Mouse (Mus musculus): Measurements from ENCODE around the gene Hoxa11. TPM values are rescaled to one million over a fixed set of nuclear protein-coding genes. Genes with fewer than 3 reads are reported as not detected.
A peak's percentile ranks its signal among the peaks of the same experiment; 100 is the strongest.

The Hoxa11 gene
- polyA plus RNA-seq, 1 experiment from 2014 or later = 27.9 TPM

DNA sequence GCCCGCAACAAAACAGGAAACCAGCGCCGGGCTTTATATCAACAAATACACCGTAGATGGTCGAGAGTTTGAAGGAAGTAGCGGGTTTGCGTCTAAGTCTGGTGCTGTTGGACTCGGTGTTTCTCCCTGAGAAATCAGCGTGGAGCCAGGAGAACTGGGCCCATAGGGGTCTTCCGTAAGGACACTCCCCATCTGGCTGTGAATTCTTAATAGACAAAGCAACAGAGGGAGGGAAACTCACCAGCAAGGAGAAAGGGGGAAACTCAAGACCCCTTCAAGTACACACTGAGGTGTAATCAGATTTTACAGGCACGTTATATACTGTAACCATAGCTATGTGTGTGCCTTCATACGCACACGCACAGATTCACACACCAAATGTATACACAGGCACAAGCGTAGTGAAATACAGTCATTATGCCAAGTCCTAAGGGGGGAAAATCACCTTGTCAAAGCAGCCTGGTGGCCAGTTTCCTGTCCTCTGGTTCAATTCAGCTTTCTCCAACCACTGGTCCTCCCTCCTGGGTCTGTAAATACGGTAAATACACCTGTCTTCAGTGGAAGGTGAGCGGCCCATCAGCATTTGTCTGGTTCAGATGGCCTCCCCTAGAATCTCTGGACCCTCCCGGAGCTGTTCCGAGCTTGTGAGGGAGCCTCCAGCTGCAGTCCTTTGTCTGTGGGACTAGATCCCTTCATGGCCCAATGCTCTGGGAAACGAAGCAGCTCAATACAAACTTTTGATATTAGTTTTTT lies 20.5 kb upstream of the Hoxa11 start:
- no peak overlapping the region for H3K27ac ChIP-seq (ENCODE audit: low read length)
- WGBS = 2% methylated on average over 19 of the region's 19 CpGs

DNA sequence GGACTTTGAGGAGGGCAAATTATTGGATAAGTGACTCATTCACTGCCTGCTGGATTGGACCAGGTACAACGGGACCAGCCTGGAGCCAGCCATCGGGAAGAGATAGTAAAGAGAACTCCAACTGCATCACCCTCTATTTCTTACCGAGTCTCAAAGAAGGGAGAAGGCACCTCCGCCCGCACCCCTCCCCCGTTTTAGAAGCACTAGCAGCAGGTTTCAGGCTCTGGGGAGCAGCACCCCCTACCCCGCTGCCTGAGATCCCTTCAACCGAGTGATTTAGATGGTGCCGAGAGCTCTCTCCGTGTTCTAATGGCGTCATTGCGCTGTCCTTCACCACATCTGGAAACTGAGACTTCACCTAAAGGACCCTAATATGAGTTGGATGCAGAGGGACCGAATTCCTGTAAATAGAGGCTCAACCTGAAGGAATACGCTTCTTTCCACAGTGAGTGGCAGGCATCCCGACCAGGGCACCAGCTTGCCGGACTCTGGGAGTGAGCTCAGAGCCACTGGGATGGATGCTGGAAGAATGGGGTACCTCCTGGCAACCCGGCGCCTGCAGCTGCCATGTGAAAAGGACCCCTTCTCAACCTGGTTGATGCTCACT lies 19.8 kb upstream of the Hoxa11 start:
- no peak for ATAC-seq (ENCODE audit: low FRiP score, low TSS enrichment)
- 2% methylated on average over 18 of the region's 18 CpGs for WGBS
- peaks cover 6% of the 10 kb centered on the region; the same call in 1 of the 2 replicates for H3K4me1 ChIP-seq (ENCODE audit: insufficient read depth, low read length)
- H3K27me3 ChIP-seq (ENCODE audit: insufficient read depth, low read length) = peaks cover 92% of the 10 kb centered on the region
- no peaks in the 10 kb centered on the region for H3K9me3 ChIP-seq (ENCODE audit: low read length)
- no peaks in the 10 kb centered on the region for H3K36me3 ChIP-seq (ENCODE audit: insufficient read depth, low read length)
- no peak overlapping the region for H3K9ac ChIP-seq (replicated peaks; ENCODE audit: low read length)
- H3K4me3 ChIP-seq (ENCODE audit: low read length) = no peak overlapping the region
- H3K27ac ChIP-seq (ENCODE audit: low read length) = no peak overlapping the region
- no peak overlapping the region for H3K4me2 ChIP-seq (replicated peaks; ENCODE audit: low read depth, low read length)

More for the DNA sequence above, 20.5 kb upstream of the Hoxa11 start:
- Histone ChIP-seq H3K36me3 (ENCODE audit: insufficient read depth, low read length) (no peaks in the 10 kb centered on the region), H3K4me2 (replicated peaks; ENCODE audit: low read depth, low read length) (no peak overlapping the region), H3K4me3 (ENCODE audit: low read length) (no peak overlapping the region), H3K9ac (replicated peaks; ENCODE audit: low read length) (no peak overlapping the region), H3K27me3 (ENCODE audit: insufficient read depth, low read length) (peaks cover 93% of the 10 kb centered on the region), H3K9me3 (ENCODE audit: low read length) (no peaks in the 10 kb centered on the region), H3K4me1 (ENCODE audit: insufficient read depth, low read length) (0 out of 2 replicates have a peak, but pooled peaks cover 6% of the 10 kb centered on the region)
- no peak for ATAC-seq (ENCODE audit: low FRiP score, low TSS enrichment)

DNA sequence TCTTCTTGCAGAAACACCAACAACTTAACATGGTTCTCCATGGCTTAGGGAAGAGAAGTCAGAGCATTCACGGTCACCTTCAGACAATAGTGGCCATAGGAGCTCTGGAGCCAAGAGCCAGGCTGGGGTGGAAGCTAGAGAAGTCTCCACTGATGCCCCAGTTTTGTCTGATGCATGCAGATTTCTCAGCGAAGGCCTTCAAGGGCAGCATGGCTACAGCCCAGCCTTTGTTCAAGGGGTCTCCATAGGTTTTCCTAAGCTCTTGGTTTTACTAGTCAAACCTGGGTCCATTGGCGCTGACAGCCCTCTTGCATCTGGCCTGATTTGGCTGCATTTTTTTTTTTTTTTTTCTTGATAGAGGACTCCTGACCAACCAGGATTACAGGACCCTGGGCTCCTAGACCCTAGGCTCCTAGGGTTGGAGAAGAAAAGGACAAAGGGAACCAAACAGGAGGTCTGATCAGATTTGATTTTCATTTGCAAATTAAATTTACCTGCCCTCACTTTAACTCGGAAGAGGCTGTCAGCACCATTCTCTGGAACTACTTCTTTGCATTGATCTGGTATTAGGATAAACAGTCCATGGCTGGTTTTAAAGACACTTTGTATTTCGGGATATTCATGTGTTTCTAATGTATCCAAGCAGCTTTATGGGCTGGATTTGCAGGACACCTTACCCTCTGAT lies 18.6 kb upstream of the Hoxa11 start:
- Histone ChIP-seq H3K9ac (replicated peaks; ENCODE audit: low read length) (no peak overlapping the region), H3K36me3 (ENCODE audit: insufficient read depth, low read length) (no peaks in the 10 kb centered on the region), H3K27me3 (ENCODE audit: insufficient read depth, low read length) (peaks cover 89% of the 10 kb centered on the region), H3K27ac (ENCODE audit: low read length) (no peak overlapping the region), H3K4me1 (ENCODE audit: insufficient read depth, low read length) (peaks cover 13% of the 10 kb centered on the region; the same call in 1 of the 2 replicates), H3K4me3 (ENCODE audit: low read length) (no peak overlapping the region), H3K9me3 (ENCODE audit: low read length) (no peaks in the 10 kb centered on the region), H3K4me2 (replicated peaks; ENCODE audit: low read depth, low read length) (no peak overlapping the region)
- WGBS = 7% methylated on average over 5 of the region's 5 CpGs
- no peak for ATAC-seq (ENCODE audit: low FRiP score, low TSS enrichment)

DNA sequence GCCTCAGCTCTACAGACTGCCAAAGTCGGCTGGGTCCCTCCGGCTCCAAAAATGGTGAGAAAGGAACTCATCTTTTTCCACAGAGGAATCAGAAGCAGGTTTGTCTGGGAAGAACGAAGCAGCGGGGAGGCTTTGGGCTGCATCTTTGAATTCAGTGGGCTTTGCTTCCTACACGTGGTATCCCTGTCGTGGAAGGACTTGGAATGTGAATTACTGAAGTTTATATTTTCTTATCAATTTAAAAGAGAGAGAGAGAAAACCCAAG lies 17.6 kb upstream of the Hoxa11 start:
- no peak overlapping the region for H3K27ac ChIP-seq (ENCODE audit: low read length)
- peaks cover 13% of the 10 kb centered on the region; the same call in 1 of the 2 replicates for H3K4me1 ChIP-seq (ENCODE audit: insufficient read depth, low read length)
- H3K9ac ChIP-seq (replicated peaks; ENCODE audit: low read length) = no peak overlapping the region
- 3% methylated on average over 6 of the region's 6 CpGs for WGBS
- peaks cover 88% of the 10 kb centered on the region for H3K27me3 ChIP-seq (ENCODE audit: insufficient read depth, low read length)
- H3K9me3 ChIP-seq (ENCODE audit: low read length) = no peaks in the 10 kb centered on the region
- H3K4me3 ChIP-seq (ENCODE audit: low read length) = no peak overlapping the region
- H3K4me2 ChIP-seq (replicated peaks; ENCODE audit: low read depth, low read length) = no peak overlapping the region
- ATAC-seq (ENCODE audit: low FRiP score, low TSS enrichment) = no peak
- no peaks in the 10 kb centered on the region for H3K36me3 ChIP-seq (ENCODE audit: insufficient read depth, low read length)

DNA sequence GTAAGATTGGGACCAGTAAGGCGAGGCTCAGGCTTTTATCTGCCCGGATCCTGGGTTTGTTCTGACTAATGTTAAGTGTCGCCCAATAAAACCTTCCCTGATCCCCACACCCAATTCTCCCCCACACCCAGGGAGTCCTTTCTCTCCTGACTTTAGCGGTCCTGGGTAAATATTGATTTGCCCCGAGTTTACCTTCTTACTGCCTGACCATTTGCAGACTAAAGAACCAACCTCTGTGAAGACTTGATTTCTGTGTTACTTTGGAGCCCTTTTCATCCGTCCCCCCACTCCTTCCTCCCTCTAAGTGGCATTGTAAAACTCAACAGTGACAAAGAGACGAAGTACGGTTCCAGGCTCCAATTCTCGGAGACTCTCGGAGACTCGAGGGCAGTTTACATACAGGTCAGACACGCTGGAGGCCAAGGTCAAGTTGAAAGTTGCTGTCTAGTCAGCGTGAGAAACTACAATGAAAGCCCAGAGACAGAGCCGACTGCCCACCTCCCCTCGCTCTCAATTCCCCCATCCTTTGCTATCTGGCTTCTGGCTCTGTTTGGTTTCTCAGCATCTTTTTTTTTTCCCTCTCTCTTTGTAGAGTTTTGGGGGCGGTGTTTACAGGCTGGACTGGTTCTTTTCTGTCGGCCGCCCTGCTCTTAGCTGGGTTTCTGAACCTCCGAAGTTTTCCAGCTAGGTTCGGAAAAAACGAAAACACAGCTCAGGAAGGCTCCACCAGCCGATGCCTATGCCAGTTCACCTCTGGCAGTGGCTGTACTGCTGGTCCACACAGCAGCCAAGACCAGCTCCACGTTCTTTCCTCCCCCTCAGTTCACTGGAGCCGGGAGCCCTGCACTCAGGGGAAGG lies 17.1 kb upstream of the Hoxa11 start:
- Histone ChIP-seq H3K27ac (ENCODE audit: low read length) (no peak overlapping the region), H3K27me3 (ENCODE audit: insufficient read depth, low read length) (peaks cover 85% of the 10 kb centered on the region), H3K36me3 (ENCODE audit: insufficient read depth, low read length) (no peaks in the 10 kb centered on the region), H3K9me3 (ENCODE audit: low read length) (no peaks in the 10 kb centered on the region), H3K4me3 (ENCODE audit: low read length) (no peak overlapping the region), H3K4me2 (replicated peaks; ENCODE audit: low read depth, low read length) (no peak overlapping the region), H3K4me1 (ENCODE audit: insufficient read depth, low read length) (peaks cover 13% of the 10 kb centered on the region; the same call in 1 of the 2 replicates), H3K9ac (replicated peaks; ENCODE audit: low read length) (no peak overlapping the region)
- WGBS = 1% methylated on average over 24 of the region's 24 CpGs
- ATAC-seq (ENCODE audit: low FRiP score, low TSS enrichment) = no peak

DNA sequence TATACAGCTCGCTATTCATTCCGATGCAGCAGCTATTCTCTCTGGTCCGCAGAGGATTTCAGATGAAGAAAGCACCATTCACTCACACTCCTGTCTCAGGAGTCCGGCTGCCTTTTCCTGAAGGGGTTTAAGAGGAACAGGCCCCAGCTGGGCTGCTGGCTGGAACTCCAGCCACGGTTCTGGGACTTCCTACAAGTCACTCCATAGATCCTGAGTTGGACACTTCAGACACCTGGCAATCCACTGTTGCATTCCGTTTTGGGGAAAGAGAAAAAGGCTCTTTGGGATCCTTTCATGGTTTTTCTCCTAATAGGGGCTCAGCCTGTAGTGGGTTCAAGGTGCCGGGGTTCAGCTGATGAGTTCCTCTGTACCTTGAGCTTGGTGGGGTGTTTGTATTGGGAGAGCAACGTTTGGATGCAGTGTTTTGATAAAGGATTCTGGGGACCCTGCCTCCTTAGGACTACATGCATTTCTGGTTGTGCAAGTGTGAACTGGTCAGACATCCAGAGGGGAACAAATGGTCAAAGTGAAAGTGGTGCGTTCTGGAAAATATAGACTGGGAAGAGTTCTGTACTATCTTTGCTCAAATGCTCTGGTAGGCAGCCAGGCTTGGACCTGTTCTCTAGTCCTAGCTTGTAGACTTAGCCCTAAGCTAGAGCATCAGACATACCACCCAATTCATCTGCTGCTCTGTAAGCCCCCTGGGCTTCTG lies 16.3 kb upstream of the Hoxa11 start:
- ATAC-seq (ENCODE audit: low FRiP score, low TSS enrichment) = no peak
- Histone ChIP-seq H3K36me3 (ENCODE audit: insufficient read depth, low read length) (no peaks in the 10 kb centered on the region), H3K4me2 (replicated peaks; ENCODE audit: low read depth, low read length) (no peak overlapping the region), H3K4me1 (ENCODE audit: insufficient read depth, low read length) (peaks cover 13% of the 10 kb centered on the region; the same call in 1 of the 2 replicates), H3K27ac (ENCODE audit: low read length) (no peak overlapping the region), H3K9ac (replicated peaks; ENCODE audit: low read length) (no peak overlapping the region), H3K27me3 (ENCODE audit: insufficient read depth, low read length) (peaks cover 84% of the 10 kb centered on the region), H3K4me3 (ENCODE audit: low read length) (no peak overlapping the region), H3K9me3 (ENCODE audit: low read length) (no peaks in the 10 kb centered on the region)
- 4% methylated on average over 9 of the region's 9 CpGs for WGBS

DNA sequence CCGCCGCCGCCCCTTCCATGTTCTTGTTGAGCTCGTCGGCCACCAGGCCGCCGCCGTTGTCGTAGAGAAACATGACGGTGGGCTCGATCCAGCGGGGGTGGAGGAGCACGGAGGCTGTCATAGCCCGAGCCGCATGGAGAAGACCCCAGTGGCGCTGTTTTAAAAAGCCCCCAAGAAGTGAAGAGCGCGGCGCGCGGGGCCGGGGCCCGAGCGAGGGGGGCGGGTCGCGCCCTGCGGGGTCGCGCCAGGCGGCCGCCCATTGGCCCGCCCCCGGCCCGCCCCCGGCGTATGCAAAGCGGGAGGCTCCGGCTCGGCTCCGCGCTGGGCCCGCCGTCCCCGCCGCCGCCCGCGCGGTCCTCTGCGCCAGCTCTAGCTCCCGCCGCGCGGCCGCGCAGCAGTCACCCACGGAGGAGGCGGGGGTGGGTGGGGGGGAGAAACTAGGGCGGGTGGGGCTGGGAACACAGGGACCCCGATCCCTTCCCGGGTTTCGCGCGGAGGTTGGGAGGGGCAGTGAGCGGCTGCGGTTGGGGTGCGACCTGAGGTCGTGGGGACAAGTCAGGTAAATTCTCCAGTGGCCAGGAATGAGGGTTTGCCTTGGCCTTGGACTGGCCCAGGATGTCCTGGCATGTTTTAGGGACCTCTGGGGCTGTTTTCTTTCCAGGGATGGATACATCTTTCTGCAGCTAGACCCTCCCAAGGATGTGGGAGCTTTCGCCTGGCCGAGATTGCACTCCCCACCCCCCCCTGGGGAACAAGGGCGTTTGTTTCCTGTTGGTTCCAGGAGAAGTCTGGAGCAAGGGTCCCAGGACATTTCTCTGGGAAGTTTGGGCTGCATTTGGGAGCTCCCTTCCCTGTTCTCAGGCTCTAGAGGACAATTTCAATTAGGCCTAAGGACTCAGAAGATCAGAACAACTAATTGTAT lies 15.3 kb upstream of the Hoxa11 start, which contains the start of gene Hoxa13:
Hoxa13 (minus strand) TSS at position 227 of the 922 bp plus-strand sequence.
- peak within 1 kb of the TSS; percentile 59 for H3K4me2 ChIP-seq (replicated peaks; ENCODE audit: low read depth, low read length)
- H3K4me3 ChIP-seq (ENCODE audit: low read length) = peak within 1 kb of the TSS; percentile 50
- no peak within 1 kb of the TSS for H3K27ac ChIP-seq (ENCODE audit: low read length)
- H3K27me3 ChIP-seq (ENCODE audit: insufficient read depth, low read length) = peaks cover 80% of the 10 kb centered on the region
- no peaks in the 10 kb centered on the region for H3K36me3 ChIP-seq (ENCODE audit: insufficient read depth, low read length)
- peak; percentile 65; the same call in 1 of the 2 replicates for ATAC-seq (ENCODE audit: low FRiP score, low TSS enrichment)
- WGBS = under 1% methylated on average over 55 of the region's 72 CpGs
- peaks cover 13% of the 10 kb centered on the region; the same call in 1 of the 2 replicates for H3K4me1 ChIP-seq (ENCODE audit: insufficient read depth, low read length)
- no peak within 1 kb of the TSS for H3K9ac ChIP-seq (replicated peaks; ENCODE audit: low read length)
- no peaks in the 10 kb centered on the region for H3K9me3 ChIP-seq (ENCODE audit: low read length)

DNA sequence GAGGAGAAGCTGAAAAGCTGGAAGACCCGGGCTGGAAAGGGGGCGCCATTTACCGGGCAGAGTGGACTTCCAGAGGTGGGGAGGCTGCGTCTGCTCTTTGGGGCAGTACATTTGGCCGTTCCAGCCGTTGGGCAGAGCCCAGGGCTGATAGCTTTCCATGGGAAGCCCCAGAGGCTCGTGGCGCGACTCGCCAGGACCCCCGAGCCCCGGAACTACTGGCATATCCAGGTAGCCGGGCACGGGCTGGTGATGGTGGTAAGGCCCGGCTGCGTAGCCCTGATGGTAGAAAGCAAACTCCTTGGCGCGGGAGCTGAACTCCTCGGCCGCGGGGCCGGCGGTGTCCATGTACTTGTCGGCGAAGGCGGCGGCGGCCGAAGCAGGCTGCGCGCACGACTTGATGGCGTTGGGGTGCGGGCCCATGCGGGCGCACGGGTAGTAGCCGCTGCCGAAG lies 14.2 kb upstream of the Hoxa11 start:
- ATAC-seq (ENCODE audit: low FRiP score, low TSS enrichment) = peak; percentile 46
- no peak overlapping the region for H3K27ac ChIP-seq (ENCODE audit: low read length)
- no peak overlapping the region for H3K9ac ChIP-seq (replicated peaks; ENCODE audit: low read length)
- no peaks in the 10 kb centered on the region for H3K36me3 ChIP-seq (ENCODE audit: insufficient read depth, low read length)
- H3K9me3 ChIP-seq (ENCODE audit: low read length) = no peaks in the 10 kb centered on the region
- peaks cover 13% of the 10 kb centered on the region; the same call in 1 of the 2 replicates for H3K4me1 ChIP-seq (ENCODE audit: insufficient read depth, low read length)
- peak overlapping the region; percentile 59 for H3K4me2 ChIP-seq (replicated peaks; ENCODE audit: low read depth, low read length)
- peak overlapping the region; percentile 50 for H3K4me3 ChIP-seq (ENCODE audit: low read length)
- WGBS = under 1% methylated on average over 39 of the region's 39 CpGs
- H3K27me3 ChIP-seq (ENCODE audit: insufficient read depth, low read length) = peaks cover 78% of the 10 kb centered on the region

All from kidney, embryonic 16.5 days (tissue).